In genomic region chr6:4456691-4457447, GRCm38 (mm10) we compare ENCODE assay signal across 9 mouse cellular contexts. TPM values are rescaled to one million over a fixed set of nuclear protein-coding genes. Genes with fewer than 3 reads are reported as not detected.
DNase-seq lines count a peak whose midpoint lies in the region; ATAC-seq and TF ChIP-seq lines count a peak whose summit lies in the region.
"Had no signal": no experiment of that assay in that cellular context is flagged by ENCODE, and none has a peak within 500 bp of the region (broad histone marks: within the 10 kb centered on the region; RNA-seq: fewer than 3 reads in every experiment).

No protein-coding gene starts in this region.

- H3K27me3 ChIP-seq in heart, postnatal 0 days (ENCODE audit: control insufficient read depth, insufficient read depth, low read length): no peaks in the 10 kb centered on the region
- no peaks in the 10 kb centered on the region for H3K27me3 ChIP-seq in liver, postnatal 0 days (ENCODE audit: insufficient read depth, low read length)
- H3K27me3 ChIP-seq: neural tube, embryonic 12.5 days had no signal

- H3K9me3 ChIP-seq in heart, postnatal 0 days (replicated peaks; ENCODE audit: control insufficient read depth, low read length): no peaks in the 10 kb centered on the region
- no peaks in the 10 kb centered on the region for H3K9me3 ChIP-seq in liver, postnatal 0 days (ENCODE audit: low read length)
- H3K9me3 ChIP-seq: neural tube, embryonic 12.5 days had no signal

- no peaks in the 10 kb centered on the region for H3K36me3 ChIP-seq in heart, postnatal 0 days (replicated peaks; ENCODE audit: control insufficient read depth, insufficient read depth, low read length)
- H3K36me3 ChIP-seq in liver, postnatal 0 days (replicated peaks; ENCODE audit: insufficient read depth, low read length): no peaks in the 10 kb centered on the region
- H3K36me3 ChIP-seq: neural tube, embryonic 12.5 days had no signal

- ATAC-seq in heart, postnatal 0 days (ENCODE audit: insufficient read depth, low read depth): peak; percentile 36; the same call in 1 of the 2 replicates
- no peak for ATAC-seq in liver, postnatal 0 days

- no peak overlapping the region for H3K9ac ChIP-seq in heart, postnatal 0 days (replicated peaks; ENCODE audit: low read depth, low read length)
- no peak overlapping the region for H3K9ac ChIP-seq in liver, postnatal 0 days (replicated peaks)
- H3K9ac ChIP-seq: neural tube, embryonic 12.5 days had no signal

- no peak for TF ChIP-seq EP300 in heart, postnatal 0 days (IDR thresholded peaks at IDR 0.05; ENCODE audit: low read depth)
- TF ChIP-seq EP300 in liver, postnatal 0 days (IDR thresholded peaks at IDR 0.05; ENCODE audit: low read depth): no peak

- no peaks in the 10 kb centered on the region for H3K4me1 ChIP-seq in heart, postnatal 0 days (ENCODE audit: control insufficient read depth, insufficient read depth)
- no peaks in the 10 kb centered on the region for H3K4me1 ChIP-seq in liver, postnatal 0 days (ENCODE audit: insufficient read depth)

- no peak overlapping the region for H3K4me2 ChIP-seq in heart, postnatal 0 days (ENCODE audit: low read depth, low read length)
- H3K4me2 ChIP-seq in liver, postnatal 0 days (ENCODE audit: low read depth, low read length): no peak overlapping the region
- H3K4me2 ChIP-seq: neural tube, embryonic 12.5 days had no signal

- no peak for TF ChIP-seq CTCF in heart, postnatal 0 days (IDR thresholded peaks at IDR 0.05; ENCODE audit: low read depth)
- no peak for TF ChIP-seq CTCF in liver, postnatal 0 days (IDR thresholded peaks at IDR 0.05; ENCODE audit: low read depth)
- TF ChIP-seq CTCF in left cerebral cortex, adult 2 months (IDR thresholded peaks at IDR 0.05): no peak

- intact Hi-C loops in left cerebral cortex, adult 2 months (cut with DNase I): no loop called here

- DNase-seq in gastrocnemius, adult 18-20 months (ENCODE audit: low spot score): peak; percentile 15
- DNase-seq in gastrocnemius, adult 8-10 months (ENCODE audit: low spot score in 2 of 2): no peak
- DNase-seq in embryo, embryonic 10.5 days (ENCODE audit: low spot score): peak; percentile 40
- DNase-seq in heart, postnatal 0 days (ENCODE audit: low spot score): peak; percentile 28
- DNase-seq in liver, postnatal 0 days: no peak
- no peak for DNase-seq in right cerebral cortex, postnatal 25 days
- DNase-seq in right cerebral cortex, postnatal 14 days: no peak
- DNase-seq in left cerebral cortex, adult 2 months (ENCODE audit: extremely low spot score in 1 of 2, low spot score in 2 of 2): no peak

- H3K27ac ChIP-seq in heart, postnatal 0 days (ENCODE audit: low read depth): peak overlapping the region; percentile 65
- H3K27ac ChIP-seq in liver, postnatal 0 days (ENCODE audit: low read depth): 0 out of 2 replicates have a peak overlapping the region, but pooled peaks have one; percentile 42
- H3K27ac ChIP-seq in left cerebral cortex, adult 2 months: no peak overlapping the region
- H3K27ac ChIP-seq: neural tube, embryonic 12.5 days had no signal

- no peak overlapping the region for H3K4me3 ChIP-seq in heart, postnatal 0 days (ENCODE audit: low read depth, low read length)
- no peak overlapping the region for H3K4me3 ChIP-seq in liver, postnatal 0 days (ENCODE audit: low read depth, low read length)
- H3K4me3 ChIP-seq in left cerebral cortex, adult 2 months: no peak overlapping the region
- H3K4me3 ChIP-seq: neural tube, embryonic 12.5 days had no signal

- 55% methylated on average over 12 of the region's 12 CpGs for WGBS in heart, postnatal 0 days
- 31% methylated on average over 12 of the region's 12 CpGs for WGBS in liver, postnatal 0 days (ENCODE audit: insufficient replicate concordance)

RNA-seq across cellular contexts. Expression of gene Col1a2, which starts 47.7 kb away (rescaled TPM):
- total RNA-seq in gastrocnemius, adult 18-20 months (2021): 10 to 100 TPM; 67.9 to 81.6 TPM
- total RNA-seq in gastrocnemius, adult 8-10 months (2022): 100 to 1,000 TPM in 1 of 4 experiments, 10 to 100 TPM in 3; 34.0 to 100 (median 47.3) TPM
- 357 and 430 TPM in 2 replicates for total RNA-seq in heart, postnatal 0 days (2014; rRNA removed; ENCODE audit: low replicate concordance)
- polyA plus RNA-seq in heart, postnatal 0 days (2015; fragmentation: Nextera tagmentation; extraction: Ambion mirVana): 197 and 212 TPM in 2 replicates
- polyA plus RNA-seq in liver, postnatal 0 days (2015; fragmentation: Nextera tagmentation; extraction: Ambion mirVana): 21.9 and 24.8 TPM in 2 replicates
- total RNA-seq in left cerebral cortex, adult 2 months (2021): 10 to 100 TPM; 20.2 to 21.8 TPM

Comparison
In these comparisons a context has a peak if more than half of its experiments do, and no peak if none do; other contexts are left out.
1. DNase-seq: peak in gastrocnemius, adult 18-20 months (single experiment), embryo, embryonic 10.5 days (single experiment) and heart, postnatal 0 days (single experiment); none in gastrocnemius, adult 8-10 months (0 of 2), liver, postnatal 0 days (single experiment), right cerebral cortex, postnatal 25 days (single experiment), right cerebral cortex, postnatal 14 days (single experiment) and left cerebral cortex, adult 2 months (0 of 2).